Comparison of ENCODE assay signal across 8 mouse cellular contexts in the genomic region with DNA sequence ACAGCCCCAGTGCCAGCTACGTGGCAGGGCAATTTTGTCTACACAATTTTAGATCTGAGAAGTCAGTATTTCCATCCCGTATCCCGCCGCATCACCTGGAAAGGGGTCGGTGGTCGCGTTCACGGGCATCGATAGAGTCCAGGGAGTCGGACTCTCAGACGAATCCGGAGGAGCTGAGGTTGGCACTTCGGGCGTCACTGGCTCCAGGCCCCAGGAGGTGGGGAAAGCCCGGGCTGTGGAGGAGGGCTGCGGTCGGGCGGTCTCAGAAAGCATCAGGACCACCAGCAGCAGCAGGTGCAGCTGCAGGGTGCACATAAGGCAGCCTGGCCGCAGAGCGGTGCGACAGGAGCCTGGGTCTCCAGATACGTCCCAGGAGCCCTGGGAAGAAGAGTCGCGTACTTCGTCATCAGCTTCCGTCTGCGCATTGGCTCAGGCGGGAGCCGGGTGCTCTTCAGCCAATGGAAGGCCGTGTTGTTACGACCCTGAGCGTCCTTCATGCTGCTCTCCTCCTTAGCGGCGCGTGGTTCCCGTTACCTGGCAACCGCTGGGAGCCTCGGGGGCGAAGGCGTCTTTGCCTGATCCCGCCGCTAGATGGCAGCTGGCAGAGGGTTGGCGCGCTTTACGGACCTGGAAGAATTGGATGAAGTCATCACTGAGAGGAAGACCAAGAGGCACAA. TPM values are rescaled to one million over a fixed set of nuclear protein-coding genes. Genes with fewer than 3 reads are reported as not detected.
A peak's percentile ranks its signal among the peaks of the same experiment; 100 is the strongest.
DNase-seq lines count a peak whose midpoint lies in the region; ATAC-seq lines count a peak whose summit lies in the region.

Gene Tctn3, minus strand, starts transcription at position 404 of the 677 bp plus-strand sequence.
Gene Entpd1, plus strand, starts transcription at position 537 of the 677 bp plus-strand sequence.

- peaks cover 5% of the 10 kb centered on the region for H3K4me1 ChIP-seq in forebrain, embryonic 14.5 days (ENCODE audit: control insufficient read depth, insufficient read depth, low read length)
- H3K4me1 ChIP-seq in neural tube, embryonic 15.5 days: peaks cover 9% of the 10 kb centered on the region

- H3K27ac ChIP-seq in forebrain, embryonic 14.5 days (ENCODE audit: low read depth, low read length): no peak within 1 kb of the TSS
- peak within 1 kb of the TSS; percentile 74 for H3K27ac ChIP-seq in neural tube, embryonic 15.5 days (replicated peaks)

- H3K9me3 ChIP-seq in forebrain, embryonic 14.5 days (replicated peaks; ENCODE audit: control insufficient read depth, low read length): no peaks in the 10 kb centered on the region
- H3K9me3 ChIP-seq in neural tube, embryonic 15.5 days (replicated peaks): no peaks in the 10 kb centered on the region

- peaks cover 22% of the 10 kb centered on the region for H3K36me3 ChIP-seq in forebrain, embryonic 14.5 days (ENCODE audit: control insufficient read depth, insufficient read depth, low read length)
- peaks cover 22% of the 10 kb centered on the region for H3K36me3 ChIP-seq in neural tube, embryonic 15.5 days

- peak within 1 kb of the TSS; percentile 75 for H3K4me3 ChIP-seq in forebrain, embryonic 14.5 days (ENCODE audit: low read depth, low read length)
- peak within 1 kb of the TSS; percentile 88 for H3K4me3 ChIP-seq in neural tube, embryonic 15.5 days (replicated peaks)

- ATAC-seq in forebrain, embryonic 14.5 days: peak; percentile 100
- peak; percentile 100 for ATAC-seq in neural tube, embryonic 15.5 days (ENCODE audit: low FRiP score)

- H3K27me3 ChIP-seq in forebrain, embryonic 14.5 days (replicated peaks; ENCODE audit: control insufficient read depth, insufficient read depth, low read length): no peaks in the 10 kb centered on the region
- H3K27me3 ChIP-seq in neural tube, embryonic 15.5 days (replicated peaks): no peaks in the 10 kb centered on the region

- peak within 1 kb of the TSS; percentile 81 for H3K4me2 ChIP-seq in forebrain, embryonic 14.5 days (ENCODE audit: low read length)
- peak within 1 kb of the TSS; percentile 80 for H3K4me2 ChIP-seq in neural tube, embryonic 15.5 days

- H3K9ac ChIP-seq in forebrain, embryonic 14.5 days (ENCODE audit: low read length): peak within 1 kb of the TSS; percentile 71
- peak within 1 kb of the TSS; percentile 80 for H3K9ac ChIP-seq in neural tube, embryonic 15.5 days (replicated peaks)

- intact Hi-C loops in heart, postnatal 14 days (cut with DNase I): loop anchor here (1.0 to 5.0 kb wide), 3 partner anchors 21 to 110 kb away; no protein-coding TSS in a partner anchor

- peak; percentile 97 for DNase-seq in ES-CJ7 (ENCODE audit: low read depth, low spot score)
- peak; percentile 94 for DNase-seq in cerebellum, adult 11 months
- DNase-seq in forebrain, embryonic 14.5 days (ENCODE audit: low spot score): peak; percentile 99
- DNase-seq in heart, postnatal 14 days: peak; percentile 96 to 98
- peak; percentile 96 for DNase-seq in layer of hippocampus, adult 11-12 months (ENCODE audit: low spot score)
- peak; percentile 96 to 97 for DNase-seq in lung, adult 18-20 months
- DNase-seq in testis, postnatal 14 days (ENCODE audit: low spot score): peak; percentile 94

- WGBS in forebrain, embryonic 14.5 days: under 1% methylated on average over 43 of the region's 45 CpGs
- WGBS in neural tube, embryonic 15.5 days: under 1% methylated on average over 45 of the region's 45 CpGs

RNA-seq across cellular contexts. Expression of gene Tctn3, which starts in this region (rescaled TPM):
- polyA plus RNA-seq in forebrain, embryonic 14.5 days (2014; fragmentation: Nextera tagmentation; extraction: Ambion mirVana): 9.3 and 11.5 TPM in 2 replicates
- total RNA-seq in heart, postnatal 14 days (2021): 1 to 10 TPM; 8.6 to 8.8 TPM
- polyA plus RNA-seq in neural tube, embryonic 15.5 days (2015; fragmentation: Nextera tagmentation; extraction: Ambion mirVana): 13.7 and 14.8 TPM in 2 replicates

RNA-seq across cellular contexts. Expression of gene Entpd1, which starts in this region (rescaled TPM):
- 9.1 and 12.8 TPM in 2 replicates for polyA plus RNA-seq in forebrain, embryonic 14.5 days (2014; fragmentation: Nextera tagmentation; extraction: Ambion mirVana)
- 10 to 100 TPM; 34.5 to 40.2 TPM for total RNA-seq in heart, postnatal 14 days (2021)
- polyA plus RNA-seq in neural tube, embryonic 15.5 days (2015; fragmentation: Nextera tagmentation; extraction: Ambion mirVana): 7.0 and 10.4 TPM in 2 replicates
